8 mouse cellular contexts compared by ENCODE assay signal in genomic region chr11:6547037-6547680, GRCm38 (mm10). TPM values are rescaled to one million over a fixed set of nuclear protein-coding genes. Genes with fewer than 3 reads are reported as not detected.
DNase-seq lines count a peak whose midpoint lies in the region; ATAC-seq lines count a peak whose summit lies in the region.

No protein-coding gene starts in this region.

- peak overlapping the region; percentile 69 for H3K4me2 ChIP-seq in hindbrain, embryonic 12.5 days (replicated peaks)

- H3K27me3 ChIP-seq in hindbrain, embryonic 12.5 days: no peaks in the 10 kb centered on the region

- H3K9me3 ChIP-seq in hindbrain, embryonic 12.5 days (replicated peaks): no peaks in the 10 kb centered on the region

- peak; percentile 61 for ATAC-seq in hindbrain, embryonic 12.5 days (ENCODE audit: low FRiP score)

- under 1% methylated on average over 40 of the region's 41 CpGs for WGBS in hindbrain, embryonic 12.5 days

- peak overlapping the region; percentile 95 for H3K27ac ChIP-seq in hindbrain, embryonic 12.5 days

- H3K36me3 ChIP-seq in hindbrain, embryonic 12.5 days: peaks cover 5% of the 10 kb centered on the region; the same call in 1 of the 2 replicates

- H3K4me1 ChIP-seq in hindbrain, embryonic 12.5 days: peaks cover 12% of the 10 kb centered on the region

- peak overlapping the region; percentile 97 for H3K9ac ChIP-seq in hindbrain, embryonic 12.5 days

- peak overlapping the region; percentile 95 for H3K4me3 ChIP-seq in hindbrain, embryonic 12.5 days

- peak; percentile 70 for DNase-seq in MN1 (ENCODE audit: low spot score)
- peak; percentile 72 for DNase-seq in cerebellum, adult 9-11 months
- DNase-seq in frontal cortex, postnatal 14 days (ENCODE audit: low spot score in 2 of 2): peak; percentile 26 to 44
- DNase-seq in left cerebral cortex, adult 11 months (ENCODE audit: low spot score): peak; percentile 36
- peak; percentile 86 to 92 for DNase-seq in lung, postnatal 4 days
- DNase-seq in ovary, postnatal 36 days (ENCODE audit: low spot score): peak; percentile 73
- DNase-seq in thymus, postnatal 25 days: peak; percentile 79

RNA-seq across cellular contexts. Expression of gene Ccm2, which starts 0.5 kb away (rescaled TPM):
- 89.5 and 95.8 TPM in 2 replicates for polyA plus RNA-seq in hindbrain, embryonic 12.5 days (2016; fragmentation: Nextera tagmentation; extraction: Ambion mirVana)

RNA-seq across cellular contexts. Expression of gene Myo1g, which starts 26.4 kb away (rescaled TPM):
- 0.50 and 0.70 TPM in 2 replicates for polyA plus RNA-seq in hindbrain, embryonic 12.5 days (2016; fragmentation: Nextera tagmentation; extraction: Ambion mirVana)

RNA-seq across cellular contexts. Expression of gene Nacad, which starts 58.7 kb away (rescaled TPM):
- 85.6 and 86.3 TPM in 2 replicates for polyA plus RNA-seq in hindbrain, embryonic 12.5 days (2016; fragmentation: Nextera tagmentation; extraction: Ambion mirVana)

Comparison
In these comparisons a context has a peak if more than half of its experiments do, and no peak if none do; other contexts are left out.
1. Peak in every context shown above with its lines: DNase-seq, ATAC-seq, H3K4me3 ChIP-seq and H3K27ac ChIP-seq.
2. DNase-seq: peak in every context shown above with its lines; median percentile 89 in lung, postnatal 4 days; 79 in thymus, postnatal 25 days; 73 in ovary, postnatal 36 days; 72 in cerebellum, adult 9-11 months; 70 in MN1; 36 in left cerebral cortex, adult 11 months; 35 in frontal cortex, postnatal 14 days.